Mouse (Mus musculus) kidney, adult 10 weeks (tissue): ENCODE measurements around the gene Olfr16. TPM values are rescaled to one million over a fixed set of nuclear protein-coding genes. Genes with fewer than 3 reads are reported as not detected.

Experiments
- polyA plus RNA-seq: library from polyadenylated mRNA; stranded (reverse); fragments of 350-450 nt; fragmentation: Illumina TruSeq; extraction: RNeasy Lipid Tissue Mini Kit (QIAGEN cat#74804); gene quantifications from one replicate; pipeline ENCODE4 v1.2.3, GENCODE M21; 2014; ENCODE audit warnings: low read depth, low replicate concordance

Gene Olfr16
- not detected for polyA plus RNA-seq

GRCm38 (mm10) chr1:172950160-172950559 lies at the start of gene Olfr16:
Gene Olfr16, plus strand, starts transcription at chr1:172950409.

Other genes with a start within 250 kb of the Olfr16 start
- gene Apcs, start 55.4 kb upstream of the Olfr16 start, polyA plus RNA-seq: not detected
- gene Olfr1408, start 187.0 kb downstream of the Olfr16 start, polyA plus RNA-seq: not detected
- not detected for gene Olfr1406, start 240.2 kb downstream of the Olfr16 start, polyA plus RNA-seq
- not detected for gene Olfr218, start 247.4 kb downstream of the Olfr16 start, polyA plus RNA-seq